Mouse (Mus musculus) CD8-positive naive resting alpha-beta T cell, adult 2 months (primary cell): ENCODE results near the gene Zfp992.
"Not testable (repeated sequence)": the region's sequence is repeated elsewhere in the genome, so short reads cannot be mapped to it uniquely, and the experiment has no call there.

ENCODE experiments used
- DNase-seq, 2 experiments: peaks; one replicate each; pipeline ENCODE4 v3.0.0; 2022; ENCODE audit warnings: low read depth in 2 of 2, low spot score in 2 of 2

Zfp992 gene

DNA sequence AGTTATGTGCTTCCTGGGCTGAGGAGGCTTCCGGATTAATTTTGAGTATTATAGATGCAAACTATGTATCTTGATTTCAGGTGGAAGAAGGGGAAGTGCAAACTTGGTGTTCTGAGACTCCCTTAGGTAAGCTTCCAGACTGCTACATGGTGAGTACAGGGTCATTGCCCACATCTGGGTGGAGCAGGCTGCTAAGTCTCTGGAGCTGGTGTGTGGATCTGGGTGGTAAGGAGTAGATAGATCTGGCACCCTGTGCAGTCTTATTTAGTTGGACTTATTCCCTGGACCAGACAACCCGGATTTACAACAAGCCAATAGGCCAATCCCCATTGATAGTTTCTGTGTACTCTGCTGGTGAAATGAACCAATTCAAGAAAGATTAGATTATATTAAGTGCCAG, at the start of gene Zfp992:
Zfp992 (plus strand) TSS at position 74 of the 400 bp plus-strand sequence.
- not testable (repeated sequence) for DNase-seq

DNA sequence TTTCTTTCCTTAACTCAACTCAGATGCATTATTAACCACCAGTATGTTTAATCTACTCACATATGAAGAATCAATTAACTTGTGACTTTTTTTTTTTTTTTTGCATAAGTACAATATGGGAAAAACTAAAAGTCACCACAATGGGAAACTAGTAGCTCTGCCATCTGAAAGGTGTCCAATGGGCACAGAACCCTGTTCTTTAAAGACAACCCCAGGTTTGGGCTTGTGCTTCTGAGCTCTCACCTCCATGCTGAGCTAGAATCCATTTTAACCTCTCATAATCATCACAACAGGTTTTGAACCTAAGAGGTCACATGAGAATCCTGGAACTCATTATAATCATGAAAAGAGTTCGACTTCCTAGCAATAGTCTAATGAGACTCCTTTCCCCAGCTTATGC, 19.4 kb upstream of the Zfp992 start:
- DNase-seq, result not testable (repeated sequence)

DNA sequence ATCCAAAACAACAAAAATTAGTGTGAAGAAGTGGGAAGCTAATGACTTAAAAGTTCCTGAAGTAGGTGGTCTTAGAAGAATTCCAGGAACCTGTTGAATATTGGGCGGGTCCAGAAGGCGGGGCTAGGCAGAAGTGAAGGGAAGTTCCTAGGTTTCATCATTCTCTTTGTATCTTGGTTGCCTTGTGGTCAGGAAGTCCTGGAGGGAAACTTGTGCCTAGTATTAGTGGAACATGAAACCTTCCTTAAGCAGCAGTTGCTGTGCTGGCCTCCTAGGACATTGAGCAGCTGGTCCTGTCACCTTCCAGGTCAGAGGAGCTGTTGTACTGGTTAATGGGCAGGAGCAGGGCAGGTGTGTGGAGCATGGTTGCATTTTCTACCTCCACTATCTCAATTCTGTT, 17.9 kb upstream of the Zfp992 start:
- not testable (repeated sequence) for DNase-seq

DNA sequence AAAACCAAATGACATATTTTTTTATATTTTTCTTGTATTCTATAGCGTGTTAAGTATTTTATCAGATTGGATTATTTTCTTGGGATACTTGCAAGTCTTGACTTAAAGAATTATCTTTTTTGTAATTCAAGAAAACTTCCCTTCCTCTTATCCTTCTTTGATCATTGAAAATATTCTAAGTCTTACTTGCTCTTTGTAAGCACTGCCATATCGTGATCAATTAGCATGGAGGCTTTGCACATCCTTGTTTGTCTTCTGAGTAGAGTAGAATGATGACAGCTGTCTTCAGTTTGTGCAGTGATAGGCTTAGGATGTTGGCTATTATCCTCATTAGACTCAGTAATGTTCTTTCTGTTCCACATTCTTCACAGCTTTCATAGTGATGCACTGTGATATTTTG, 13.3 kb upstream of the Zfp992 start:
- DNase-seq, result not testable (repeated sequence)

DNA sequence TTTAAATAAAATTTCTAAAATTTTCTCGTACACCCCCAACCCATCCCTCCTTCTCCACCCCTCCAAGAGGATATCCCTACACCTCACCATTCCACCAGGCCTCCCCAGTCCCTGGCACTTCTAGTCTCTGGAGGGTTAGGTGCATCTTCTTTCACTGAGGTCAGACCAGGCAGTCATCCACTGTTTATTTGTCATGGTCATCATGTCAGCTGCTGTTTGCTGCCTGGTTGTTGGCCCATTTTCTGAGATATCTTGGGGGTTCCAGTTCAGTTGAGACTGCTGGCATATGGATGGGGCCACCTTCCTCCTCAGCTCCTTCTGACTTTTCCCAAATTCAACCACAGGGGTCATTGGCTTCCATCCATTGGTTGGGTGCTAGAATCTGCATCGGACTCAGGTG, 11.6 kb upstream of the Zfp992 start:
- not testable (repeated sequence) for DNase-seq

DNA sequence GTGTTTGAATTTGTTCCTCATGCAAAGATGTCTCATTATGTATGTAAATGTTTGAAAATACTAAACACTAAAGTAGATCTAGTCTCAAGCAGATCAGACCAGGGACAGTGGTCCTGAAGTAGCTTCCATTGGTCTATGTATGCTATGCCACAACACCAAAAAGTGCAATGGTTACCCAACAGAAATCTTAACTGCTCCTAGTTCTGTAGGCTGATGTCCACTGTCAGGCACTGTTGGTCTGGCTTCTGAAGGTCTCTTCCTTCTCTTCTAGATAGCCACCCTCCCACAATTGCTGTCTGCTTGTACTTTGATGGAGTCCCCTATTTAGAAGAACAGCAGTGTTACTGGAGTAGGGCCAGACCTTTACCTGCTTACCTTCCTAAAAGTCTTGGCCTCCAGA, 4.5 kb upstream of the Zfp992 start:
- DNase-seq, result not testable (repeated sequence)

DNA sequence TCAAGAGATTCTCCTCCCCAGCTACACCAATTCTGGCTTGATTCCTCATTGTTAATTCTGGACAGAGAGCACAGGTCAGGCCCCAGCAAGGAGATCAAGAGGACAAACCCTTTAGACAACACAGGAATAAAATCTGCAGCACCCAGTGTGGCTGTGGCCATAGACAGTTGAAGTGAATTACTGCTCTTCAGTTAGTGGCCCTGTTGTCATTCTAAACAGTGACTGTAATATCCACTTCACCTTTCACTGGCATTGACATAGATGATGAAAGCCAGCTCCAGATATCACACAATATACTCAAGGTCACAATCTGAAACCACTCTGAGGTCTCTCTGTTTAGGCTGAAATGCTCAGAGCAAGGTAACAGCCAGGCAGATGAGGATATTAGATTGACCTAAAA, 3.7 kb upstream of the Zfp992 start:
- not testable (repeated sequence) for DNase-seq

DNA sequence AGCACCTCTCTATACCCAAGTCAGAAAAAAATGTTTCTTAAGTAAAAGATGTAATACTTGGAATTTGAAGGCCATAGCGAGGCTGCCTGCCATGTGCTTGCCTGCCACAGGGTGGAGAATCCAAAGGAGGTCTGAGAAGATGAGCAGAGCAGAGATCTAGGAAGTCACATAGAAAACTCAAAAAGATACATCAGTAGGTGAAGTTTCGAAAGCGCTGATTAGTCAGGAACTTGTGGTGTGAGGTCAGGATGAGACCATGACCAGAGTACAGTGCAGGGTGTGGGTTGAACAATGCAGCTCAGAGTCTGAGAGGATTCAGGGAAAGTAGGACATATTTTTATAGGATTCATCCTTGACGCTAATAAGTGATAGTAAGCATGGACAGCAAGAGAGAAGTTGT, 2.7 kb upstream of the Zfp992 start:
- not testable (repeated sequence) for DNase-seq

DNA sequence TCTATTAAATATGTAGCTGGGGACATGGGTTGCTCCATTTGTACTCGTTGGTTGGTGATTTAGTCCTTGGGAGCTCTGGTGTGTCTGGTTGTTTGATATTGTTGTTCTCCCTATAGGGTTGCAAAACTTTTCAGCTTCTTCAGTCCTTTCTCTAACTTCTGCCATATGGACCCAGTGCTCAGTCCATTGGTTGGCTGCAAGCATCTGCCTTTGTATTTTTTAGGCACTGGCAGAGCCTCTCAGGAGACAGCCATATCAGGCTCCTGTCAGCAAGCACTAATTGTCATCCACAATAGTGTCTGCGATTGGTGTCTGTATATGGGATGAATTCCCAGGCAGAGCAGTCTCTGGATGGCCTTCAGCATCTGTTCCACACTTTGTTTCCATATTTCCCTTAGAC, 1.8 kb upstream of the Zfp992 start:
- DNase-seq, result not testable (repeated sequence)

DNA sequence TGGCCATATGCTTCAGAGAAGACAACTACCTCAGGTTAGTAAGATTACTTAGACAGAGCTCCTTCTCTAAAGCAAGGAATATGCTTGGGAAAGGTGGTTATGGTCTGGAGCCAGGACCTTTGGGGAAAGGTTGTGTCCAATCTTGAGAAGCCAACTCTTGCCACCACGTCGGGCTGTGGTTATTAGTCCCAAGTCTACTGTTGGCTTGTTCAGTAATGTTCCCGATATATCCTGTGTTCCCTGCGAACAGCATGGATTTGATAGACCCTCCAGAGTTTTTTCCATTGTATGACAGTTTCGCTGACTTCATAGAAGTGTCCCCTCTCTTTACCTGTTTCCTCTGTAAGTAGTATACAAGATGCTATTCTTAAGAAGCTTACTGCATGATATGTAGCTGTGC, 888 bp downstream of the Zfp992 start:
- DNase-seq, result not testable (repeated sequence)

DNA sequence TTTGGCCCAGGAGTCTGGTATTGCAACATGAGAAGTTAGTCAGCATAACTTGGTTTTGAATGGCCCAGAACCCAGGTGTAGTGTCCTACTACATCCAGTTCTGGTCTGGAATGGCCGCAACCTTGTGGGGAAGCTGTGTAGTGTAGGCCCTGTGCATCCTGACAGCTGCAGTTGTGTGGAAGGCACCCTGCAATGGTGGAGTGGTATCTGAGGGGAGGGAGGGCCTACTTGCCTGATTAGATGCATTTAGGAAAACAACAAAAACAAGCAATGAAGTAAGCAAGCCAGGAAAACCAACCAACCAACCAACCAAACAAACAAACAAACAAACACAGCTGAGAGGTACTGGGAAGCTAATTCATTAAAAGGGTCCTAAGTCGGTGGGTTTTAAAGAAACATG, 3.8 kb downstream of the Zfp992 start:
- DNase-seq, result not testable (repeated sequence)

DNA sequence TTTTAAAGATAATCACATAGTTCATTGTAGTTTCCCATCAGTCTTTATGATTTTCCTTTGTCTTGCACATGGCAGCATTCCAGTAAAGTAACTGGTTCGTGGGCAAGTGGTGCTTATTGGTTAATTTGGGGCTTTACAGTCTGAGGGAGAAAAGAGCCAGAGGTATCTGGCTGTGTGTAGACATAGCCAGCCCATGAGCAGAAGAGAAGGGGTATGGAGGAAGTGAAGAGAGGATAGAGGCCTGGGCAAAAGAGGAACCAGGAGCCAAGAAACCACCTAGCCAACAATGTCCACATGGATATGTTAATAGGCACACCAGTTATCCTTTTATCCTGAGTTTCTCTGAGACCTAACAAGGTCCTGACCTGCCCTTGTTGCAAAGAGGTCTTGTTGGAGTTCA, 5.3 kb downstream of the Zfp992 start:
- DNase-seq, result not testable (repeated sequence)

DNA sequence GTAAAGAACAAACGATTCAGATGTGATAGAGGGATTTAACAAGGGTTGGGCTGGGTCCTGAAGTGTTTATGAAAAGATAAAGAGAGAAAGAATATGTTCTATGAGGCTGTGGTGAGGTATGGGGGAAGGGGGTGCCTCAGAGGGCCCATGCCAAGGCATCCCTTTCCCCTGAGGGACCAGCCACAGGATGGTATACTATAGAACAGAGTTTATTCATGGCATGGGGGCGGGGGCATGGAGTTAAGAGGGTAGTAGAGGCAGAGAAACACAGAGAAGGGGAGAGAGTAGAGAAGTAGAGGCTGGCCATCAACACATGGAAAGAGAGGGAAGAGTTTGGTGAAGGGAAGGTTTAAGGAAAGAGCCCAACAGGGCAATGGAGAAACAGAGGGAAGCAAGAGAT, 6.1 kb downstream of the Zfp992 start:
- DNase-seq, result no peak

DNA sequence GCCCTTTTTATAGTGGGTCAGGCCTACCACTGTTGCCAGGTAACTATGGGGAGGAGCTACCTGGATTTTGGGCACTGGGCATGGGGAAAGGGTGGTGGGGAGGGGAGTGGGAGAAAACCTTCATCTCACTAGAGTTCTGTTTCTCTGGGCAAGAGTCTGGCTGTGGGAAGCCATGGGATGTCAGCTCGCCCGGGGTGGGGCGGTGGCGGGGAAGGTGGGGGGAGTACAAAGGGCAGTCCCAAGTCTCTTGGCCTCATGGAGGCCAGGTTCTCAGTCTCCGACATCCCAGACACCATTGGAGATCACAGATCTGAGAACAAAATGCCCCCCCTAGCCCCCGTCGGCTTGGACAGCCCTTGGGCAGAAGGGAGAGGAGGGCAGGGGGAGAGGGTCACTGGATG, 6.5 kb downstream of the Zfp992 start:
- DNase-seq, result no peak

DNA sequence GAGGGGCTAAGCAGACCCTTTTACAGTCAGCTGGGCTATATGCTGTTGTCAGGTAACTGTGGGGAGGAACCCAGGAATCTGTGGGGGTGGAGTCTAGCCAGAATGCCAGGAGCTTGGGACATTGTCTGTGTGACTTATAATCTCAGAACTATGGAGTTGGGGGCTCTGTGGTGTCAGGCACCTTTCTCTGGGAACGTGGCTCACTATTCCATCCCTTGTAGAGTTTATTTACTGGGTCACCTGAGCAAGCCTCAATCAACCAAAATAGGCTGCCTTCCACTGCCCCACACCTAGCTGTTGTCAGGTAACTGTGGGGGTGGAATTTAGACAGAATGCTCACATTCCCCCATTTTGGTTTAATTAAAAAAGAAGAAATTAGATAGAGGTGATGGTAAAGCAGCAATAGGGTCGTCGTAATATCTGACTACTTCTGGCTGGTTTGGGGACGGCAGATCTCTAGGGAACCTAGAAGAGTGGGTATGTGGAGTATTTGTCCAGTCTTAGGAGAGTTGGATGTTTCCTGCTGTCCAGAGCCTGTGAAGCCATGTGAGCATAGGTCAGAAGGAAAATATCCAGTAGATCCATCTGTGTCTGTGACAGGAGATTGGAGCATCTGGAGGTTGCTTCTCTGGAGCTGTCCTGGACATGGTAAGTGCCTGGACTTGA, 7.4 kb downstream of the Zfp992 start:
- DNase-seq, result no peak

DNA sequence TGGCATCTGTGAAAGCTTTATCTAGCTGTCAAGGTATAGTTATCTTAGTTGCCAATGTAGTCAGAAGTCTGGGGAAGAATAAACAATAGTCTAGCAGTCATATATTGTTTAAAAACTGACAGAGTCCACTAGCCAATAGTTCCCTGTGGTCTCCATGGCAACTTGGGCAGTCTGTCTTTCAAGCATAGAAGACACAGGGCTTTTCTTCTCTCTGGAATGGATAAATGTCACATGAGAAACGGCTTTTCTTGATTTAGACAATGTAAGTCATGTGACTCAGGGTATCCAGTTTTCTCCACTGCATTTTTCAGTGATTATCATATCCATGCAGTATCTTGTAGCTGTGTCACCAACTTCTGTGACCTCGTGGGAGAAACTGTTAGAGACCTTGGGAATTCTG, 8.3 kb downstream of the Zfp992 start:
- no peak for DNase-seq

DNA sequence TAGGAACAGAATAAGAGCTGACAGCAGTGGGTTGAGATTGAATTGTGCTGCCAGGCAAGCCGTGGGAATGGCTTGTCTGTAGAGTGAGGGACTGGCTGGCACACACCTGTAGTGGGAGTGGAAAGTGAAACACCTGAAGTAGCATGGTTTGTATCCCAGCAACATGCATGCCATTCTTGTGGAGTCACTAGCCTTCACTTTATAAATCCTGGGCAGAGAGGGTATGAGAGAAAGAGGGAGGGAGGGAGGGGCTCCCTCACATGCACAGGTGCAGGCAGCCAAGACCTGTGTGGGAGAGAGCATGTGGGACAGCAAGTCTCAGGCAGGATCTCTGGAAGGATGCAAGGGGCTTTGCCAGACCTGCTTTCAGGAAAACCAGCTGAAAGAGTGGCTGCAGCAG, 8.9 kb downstream of the Zfp992 start:
- no peak for DNase-seq

DNA sequence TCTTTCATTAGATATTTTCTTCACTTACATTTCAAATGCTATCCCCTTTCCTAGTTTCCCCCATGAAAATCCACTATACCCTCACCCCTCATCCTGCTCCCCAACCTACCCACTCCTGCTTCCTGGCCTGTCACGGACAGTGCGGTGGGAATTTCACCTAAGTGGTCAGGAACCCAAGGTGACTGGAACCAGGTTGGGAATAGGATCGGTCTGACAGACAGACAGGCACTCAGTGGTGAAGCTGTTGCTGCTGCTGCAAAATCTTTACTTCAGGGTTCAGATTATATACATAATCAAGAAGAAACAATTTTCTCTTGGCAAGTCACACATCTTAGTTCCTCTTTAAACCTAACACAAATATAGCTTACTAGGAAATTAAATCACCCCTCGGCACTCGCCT, 11.0 kb downstream of the Zfp992 start:
- not testable (repeated sequence) for DNase-seq

DNA sequence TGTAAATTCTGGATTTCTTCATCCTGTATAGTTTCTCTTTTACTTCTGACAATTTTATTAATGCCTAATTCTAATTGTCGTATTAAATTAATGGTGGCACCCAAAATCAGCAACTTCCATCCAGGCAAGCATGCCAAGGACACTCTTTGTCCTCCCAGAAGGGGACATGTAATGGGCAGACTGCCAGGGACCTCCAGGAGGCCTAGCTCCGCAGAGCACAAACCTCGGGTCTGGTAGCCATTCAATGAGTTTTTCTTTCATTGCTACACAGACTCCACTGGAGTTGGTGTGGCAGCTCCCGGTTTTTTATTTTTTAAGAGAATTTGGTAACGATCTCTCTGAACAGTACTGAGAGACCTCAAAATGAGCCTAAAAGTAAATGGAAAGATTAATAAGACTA, 11.9 kb downstream of the Zfp992 start:
- DNase-seq, result not testable (repeated sequence)

DNA sequence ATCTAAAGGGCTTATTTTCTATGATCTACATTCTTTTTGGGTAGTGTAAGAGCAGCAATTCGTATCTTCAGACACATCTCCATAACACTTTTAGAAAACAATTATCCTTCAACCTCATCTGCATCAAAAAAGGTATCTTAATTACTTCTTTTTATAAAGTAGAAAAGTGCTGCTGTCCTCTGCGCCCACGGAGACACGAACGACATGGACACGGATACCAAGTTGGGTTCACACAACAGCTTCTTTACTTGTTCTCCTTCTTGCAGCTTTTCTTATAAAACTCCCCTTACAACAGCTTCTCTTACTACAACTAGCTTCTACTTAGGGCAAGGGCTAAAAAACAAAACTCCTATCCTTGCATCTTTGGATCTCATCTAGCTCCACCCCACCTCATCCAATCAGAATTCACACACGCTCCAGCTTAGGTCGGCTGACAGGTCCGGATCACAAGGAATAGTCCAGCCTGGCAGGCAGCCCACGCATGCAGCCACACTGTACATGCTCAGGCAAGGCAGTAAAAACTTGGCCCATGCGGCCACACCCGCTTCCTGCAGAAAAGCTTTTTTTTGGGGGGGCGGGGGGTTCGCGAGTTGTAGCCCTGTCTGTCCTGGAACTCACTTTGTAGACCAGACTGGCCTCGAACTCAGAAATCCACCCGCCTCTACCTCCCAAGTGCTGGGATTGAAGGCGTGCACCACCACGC, 15.0 kb downstream of the Zfp992 start:
- DNase-seq, result not testable (repeated sequence)

DNA sequence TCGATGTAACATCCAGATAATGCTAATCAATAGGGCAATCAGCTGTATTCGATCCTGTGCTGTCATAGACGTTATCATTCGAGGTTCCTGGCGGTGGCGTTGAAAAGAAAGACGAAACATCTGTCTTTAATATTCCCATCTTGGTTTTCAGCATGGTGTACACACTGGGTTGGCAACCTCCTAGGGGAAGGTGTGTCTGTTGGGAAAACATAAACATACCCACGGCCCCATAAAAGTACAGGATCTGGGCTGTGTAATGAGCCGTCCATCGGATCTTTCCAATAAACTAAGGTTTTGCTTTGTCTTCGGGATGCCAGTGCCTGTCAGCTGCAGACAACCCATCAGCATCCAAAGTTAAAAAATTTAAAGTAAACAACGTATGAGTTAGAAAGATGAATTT, 21.2 kb downstream of the Zfp992 start:
- DNase-seq, result not testable (repeated sequence)

DNA sequence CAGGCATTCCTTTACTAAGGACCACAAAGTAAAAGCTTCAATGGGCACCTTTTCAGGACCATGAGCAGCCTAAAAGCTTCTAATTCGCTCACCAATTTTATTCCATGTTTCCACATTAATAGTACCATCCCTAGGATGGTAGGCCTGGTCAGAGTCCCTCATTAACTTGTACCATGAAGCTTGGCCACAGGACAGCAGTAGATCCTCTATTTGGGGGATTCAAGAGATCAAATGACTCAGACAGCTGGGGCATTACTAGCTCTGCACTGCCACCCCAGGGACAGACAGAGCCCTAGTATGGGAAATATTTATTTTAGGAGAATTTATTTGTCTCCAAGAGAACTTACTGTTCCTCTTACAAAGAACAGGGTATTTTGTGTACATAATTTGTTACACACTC, 25.4 kb downstream of the Zfp992 start:
- not testable (repeated sequence) for DNase-seq
